Mouse (Mus musculus): ENCODE measurements around the gene Guk1. TPM values are rescaled to one million over a fixed set of nuclear protein-coding genes. Genes with fewer than 3 reads are reported as not detected.
A peak's percentile ranks its signal among the peaks of the same experiment; 100 is the strongest.
"Not testable (repeated sequence)": the region's sequence is repeated elsewhere in the genome, so short reads cannot be mapped to it uniquely, and the experiment has no call there.

Guk1 gene
- polyA plus RNA-seq, 1 experiment from 2014 or later: 247 TPM

- peaks cover 58% of the 10 kb centered on the region for H3K4me1 ChIP-seq (replicated peaks)
- no peaks in the 10 kb centered on the region for H3K36me3 ChIP-seq
- no peak overlapping the region for H3K27ac ChIP-seq (replicated peaks)
- no peaks in the 10 kb centered on the region for H3K9me3 ChIP-seq
- H3K4me2 ChIP-seq: no peak overlapping the region
- H3K4me3 ChIP-seq: no peak overlapping the region
- ATAC-seq (ENCODE audit: low FRiP score, low read depth): no peak
- H3K27me3 ChIP-seq: no peaks in the 10 kb centered on the region
- 76% methylated on average over 2 of the region's 2 CpGs for WGBS
- no peak overlapping the region for H3K9ac ChIP-seq
Measured at GRCm38 (mm10) chr11:59224470-59224869, 32.5 kb upstream of the Guk1 start.

- 94% methylated on average over 3 of the region's 3 CpGs for WGBS
Measured at GRCm38 (mm10) chr11:59224025-59224424, 32.0 kb upstream of the Guk1 start.

GRCm38 (mm10) chr11:59222306-59222705 lies 30.3 kb upstream of the Guk1 start:
- no peaks in the 10 kb centered on the region for H3K9me3 ChIP-seq
- H3K27me3 ChIP-seq: no peaks in the 10 kb centered on the region
- no peak for ATAC-seq (ENCODE audit: low FRiP score, low read depth)
- no peaks in the 10 kb centered on the region for H3K36me3 ChIP-seq
- H3K4me3 ChIP-seq: no peak overlapping the region
- H3K4me1 ChIP-seq (replicated peaks): peaks cover 52% of the 10 kb centered on the region
- H3K4me2 ChIP-seq: no peak overlapping the region
- no peak overlapping the region for H3K9ac ChIP-seq
- whole genome bisulfite sequencing: 94% methylated on average over 4 of the region's 4 CpGs
- H3K27ac ChIP-seq (replicated peaks): no peak overlapping the region

More at GRCm38 (mm10) chr11:59224025-59224424, 32.0 kb upstream of the Guk1 start:
- no peak overlapping the region for H3K4me3 ChIP-seq
- no peaks in the 10 kb centered on the region for H3K9me3 ChIP-seq
- no peaks in the 10 kb centered on the region for H3K27me3 ChIP-seq
- no peak overlapping the region for H3K4me2 ChIP-seq
- H3K4me1 ChIP-seq (replicated peaks): peaks cover 58% of the 10 kb centered on the region
- H3K36me3 ChIP-seq: no peaks in the 10 kb centered on the region
- ATAC-seq (ENCODE audit: low FRiP score, low read depth): no peak
- no peak overlapping the region for H3K9ac ChIP-seq
- no peak overlapping the region for H3K27ac ChIP-seq (replicated peaks)

GRCm38 (mm10) chr11:59221604-59222003 lies 29.6 kb upstream of the Guk1 start:
- no peak overlapping the region for H3K9ac ChIP-seq
- H3K4me3 ChIP-seq: no peak overlapping the region
- no peaks in the 10 kb centered on the region for H3K36me3 ChIP-seq
- H3K4me2 ChIP-seq: no peak overlapping the region
- no peaks in the 10 kb centered on the region for H3K27me3 ChIP-seq
- no peak for ATAC-seq (ENCODE audit: low FRiP score, low read depth)
- H3K4me1 ChIP-seq (replicated peaks): peaks cover 50% of the 10 kb centered on the region
- no peaks in the 10 kb centered on the region for H3K9me3 ChIP-seq
- H3K27ac ChIP-seq (replicated peaks): no peak overlapping the region

GRCm38 (mm10) chr11:59219064-59219463 lies 27.1 kb upstream of the Guk1 start:
- H3K4me2 ChIP-seq: no peak overlapping the region
- no peaks in the 10 kb centered on the region for H3K27me3 ChIP-seq
- H3K36me3 ChIP-seq: no peaks in the 10 kb centered on the region
- H3K4me3 ChIP-seq: no peak overlapping the region
- ATAC-seq (ENCODE audit: low FRiP score, low read depth): no peak
- H3K9me3 ChIP-seq: no peaks in the 10 kb centered on the region
- H3K9ac ChIP-seq: no peak overlapping the region
- H3K27ac ChIP-seq (replicated peaks): no peak overlapping the region
- peaks cover 26% of the 10 kb centered on the region for H3K4me1 ChIP-seq (replicated peaks)

GRCm38 (mm10) chr11:59218389-59218998 lies 26.5 kb upstream of the Guk1 start:
- H3K27ac ChIP-seq (replicated peaks): no peak overlapping the region
- no peaks in the 10 kb centered on the region for H3K36me3 ChIP-seq
- peaks cover 25% of the 10 kb centered on the region for H3K4me1 ChIP-seq (replicated peaks)
- WGBS: 87% methylated on average over 4 of the region's 4 CpGs
- no peak for ATAC-seq (ENCODE audit: low FRiP score, low read depth)
- no peaks in the 10 kb centered on the region for H3K27me3 ChIP-seq
- no peak overlapping the region for H3K9ac ChIP-seq
- no peak overlapping the region for H3K4me2 ChIP-seq
- no peak overlapping the region for H3K4me3 ChIP-seq
- H3K9me3 ChIP-seq: no peaks in the 10 kb centered on the region

- no peak overlapping the region for H3K4me2 ChIP-seq
- no peaks in the 10 kb centered on the region for H3K9me3 ChIP-seq
- WGBS: 94% methylated on average over 3 of the region's 3 CpGs
- peaks cover 6% of the 10 kb centered on the region for H3K36me3 ChIP-seq
- ATAC-seq (ENCODE audit: low FRiP score, low read depth): no peak
- H3K9ac ChIP-seq: no peak overlapping the region
- H3K4me3 ChIP-seq: no peak overlapping the region
- no peak overlapping the region for H3K27ac ChIP-seq (replicated peaks)
- H3K27me3 ChIP-seq: no peaks in the 10 kb centered on the region
- peaks cover 12% of the 10 kb centered on the region; the same call in 1 of the 2 replicates for H3K4me1 ChIP-seq (replicated peaks)
Measured at GRCm38 (mm10) chr11:59216955-59217354, 24.9 kb upstream of the Guk1 start.

GRCm38 (mm10) chr11:59212892-59213494 lies 21.0 kb upstream of the Guk1 start:
- Histone ChIP-seq H3K4me2 (no peak overlapping the region), H3K9me3 (no peaks in the 10 kb centered on the region), H3K36me3 (peaks cover 24% of the 10 kb centered on the region), H3K27ac (replicated peaks) (no peak overlapping the region), H3K4me3 (no peak overlapping the region), H3K9ac (no peak overlapping the region), H3K4me1 (replicated peaks) (peaks cover 23% of the 10 kb centered on the region), H3K27me3 (no peaks in the 10 kb centered on the region)
- no peak for ATAC-seq (ENCODE audit: low FRiP score, low read depth)
- 89% methylated on average over 12 of the region's 12 CpGs for WGBS

GRCm38 (mm10) chr11:59212320-59212719 lies 20.3 kb upstream of the Guk1 start:
- not testable (repeated sequence) for H3K4me3 ChIP-seq; H3K9me3 ChIP-seq; H3K27ac ChIP-seq (replicated peaks); H3K4me2 ChIP-seq; H3K27me3 ChIP-seq; ATAC-seq (ENCODE audit: low FRiP score, low read depth); H3K9ac ChIP-seq
- H3K4me1 ChIP-seq (replicated peaks): peaks cover 29% of the 10 kb centered on the region
- WGBS: 89% methylated on average over 12 of the region's 12 CpGs
- peaks cover 24% of the 10 kb centered on the region for H3K36me3 ChIP-seq

GRCm38 (mm10) chr11:59211561-59211960 lies 19.5 kb upstream of the Guk1 start:
- H3K9ac ChIP-seq; H3K4me3 ChIP-seq; ATAC-seq (ENCODE audit: low FRiP score, low read depth); H3K9me3 ChIP-seq; H3K27ac ChIP-seq (replicated peaks); H3K27me3 ChIP-seq; H3K4me2 ChIP-seq: not testable (repeated sequence)
- Histone ChIP-seq H3K36me3 (peaks cover 24% of the 10 kb centered on the region), H3K4me1 (replicated peaks) (peaks cover 26% of the 10 kb centered on the region)
- 90% methylated on average over 7 of the region's 9 CpGs for WGBS

- Histone ChIP-seq H3K27me3 (no peaks in the 10 kb centered on the region), H3K9me3 (no peaks in the 10 kb centered on the region), H3K4me3 (no peak overlapping the region), H3K36me3 (peaks cover 34% of the 10 kb centered on the region), H3K9ac (no peak overlapping the region), H3K27ac (replicated peaks) (no peak overlapping the region), H3K4me1 (replicated peaks) (peaks cover 26% of the 10 kb centered on the region), H3K4me2 (no peak overlapping the region)
- WGBS: 82% methylated on average over 4 of the region's 4 CpGs
- no peak for ATAC-seq (ENCODE audit: low FRiP score, low read depth)
Measured at GRCm38 (mm10) chr11:59210020-59210419, 18.0 kb upstream of the Guk1 start.

GRCm38 (mm10) chr11:59209580-59209979 lies 17.6 kb upstream of the Guk1 start:
- Histone ChIP-seq H3K4me3 (peak overlapping the region; percentile 71), H3K27me3 (no peaks in the 10 kb centered on the region), H3K9ac (no peak overlapping the region), H3K4me2 (peak overlapping the region; percentile 90), H3K27ac (replicated peaks) (no peak overlapping the region), H3K9me3 (no peaks in the 10 kb centered on the region), H3K4me1 (replicated peaks) (peaks cover 26% of the 10 kb centered on the region), H3K36me3 (peaks cover 35% of the 10 kb centered on the region)
- ATAC-seq (ENCODE audit: low FRiP score, low read depth): no peak
- WGBS: 44% methylated on average over 5 of the region's 5 CpGs

GRCm38 (mm10) chr11:59209003-59209441 lies 17.0 kb upstream of the Guk1 start:
- peak; percentile 24 for ATAC-seq (ENCODE audit: low FRiP score, low read depth)
- WGBS: 8% methylated on average over 18 of the region's 18 CpGs
- peak overlapping the region; percentile 82 for H3K9ac ChIP-seq
- peak overlapping the region; percentile 90 for H3K4me2 ChIP-seq
- peak overlapping the region; percentile 71 for H3K4me3 ChIP-seq
- peaks cover 26% of the 10 kb centered on the region for H3K4me1 ChIP-seq (replicated peaks)
- H3K27me3 ChIP-seq: no peaks in the 10 kb centered on the region
- H3K9me3 ChIP-seq: no peaks in the 10 kb centered on the region
- H3K36me3 ChIP-seq: peaks cover 37% of the 10 kb centered on the region
- H3K27ac ChIP-seq (replicated peaks): peak overlapping the region; percentile 88
